8 mouse cellular contexts compared by ENCODE assay signal in the genomic region with DNA sequence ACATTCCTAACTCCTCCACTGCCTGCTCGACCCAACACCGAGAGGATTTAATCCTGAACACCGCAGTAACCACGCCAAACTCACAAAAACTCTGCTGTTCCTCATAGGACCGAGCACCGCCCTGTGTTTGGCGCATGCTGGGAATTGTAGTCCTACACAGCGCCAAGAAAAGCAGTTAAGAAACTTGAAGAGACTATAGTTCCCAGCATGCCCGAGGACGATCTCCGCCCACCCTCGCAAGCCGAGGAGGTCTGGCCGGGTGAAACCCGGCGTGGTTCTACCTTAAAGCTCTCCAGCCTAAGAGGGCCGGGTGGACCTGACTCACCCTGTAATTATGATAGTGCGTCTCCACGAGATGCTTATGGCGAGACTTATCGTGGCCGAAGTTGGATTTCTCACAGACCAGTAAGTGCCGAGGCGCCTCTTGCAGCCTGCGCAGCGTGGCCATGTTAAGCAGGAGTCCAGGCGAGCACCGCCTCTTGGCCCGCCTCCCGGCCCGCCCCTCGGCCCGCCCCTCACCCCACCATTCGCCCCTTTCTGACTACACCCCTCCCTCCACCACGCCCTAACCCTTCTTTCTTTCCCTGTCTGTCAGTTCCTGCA. TPM values are rescaled to one million over a fixed set of nuclear protein-coding genes. Genes with fewer than 3 reads are reported as not detected.
DNase-seq lines count a peak whose midpoint lies in the region; ATAC-seq and TF ChIP-seq lines count a peak whose summit lies in the region.

TSS of gene Rpp40 (minus strand) at position 481 of the 603 bp plus-strand sequence.

- H3K4me1 ChIP-seq in embryonic facial prominence, embryonic 14.5 days (ENCODE audit: control insufficient read depth, insufficient read depth, low read length) = no peaks in the 10 kb centered on the region
- H3K4me1 ChIP-seq in heart, adult 2 months (ENCODE audit: control insufficient read depth, insufficient read depth, low read length) = no peaks in the 10 kb centered on the region
- H3K4me1 ChIP-seq in limb, embryonic 13.5 days = peaks cover 3% of the 10 kb centered on the region; the same call in 1 of the 2 replicates
- H3K4me1 ChIP-seq in midbrain, embryonic 16.5 days (ENCODE audit: control insufficient read depth, insufficient read depth, low read length) = no peaks in the 10 kb centered on the region

- no peaks in the 10 kb centered on the region for H3K9me3 ChIP-seq in embryonic facial prominence, embryonic 14.5 days (ENCODE audit: control insufficient read depth, low read length)
- H3K9me3 ChIP-seq in limb, embryonic 13.5 days = no peaks in the 10 kb centered on the region
- no peaks in the 10 kb centered on the region for H3K9me3 ChIP-seq in midbrain, embryonic 16.5 days (replicated peaks; ENCODE audit: control insufficient read depth, low read length, poor library complexity, severe bottlenecking)

- H3K4me3 ChIP-seq in embryonic facial prominence, embryonic 14.5 days (ENCODE audit: low read depth, low read length) = peak within 1 kb of the TSS; percentile 62
- H3K4me3 ChIP-seq in heart, adult 2 months = peak within 1 kb of the TSS; percentile 89
- H3K4me3 ChIP-seq in limb, embryonic 13.5 days = peak within 1 kb of the TSS; percentile 64
- peak within 1 kb of the TSS; percentile 59 for H3K4me3 ChIP-seq in midbrain, embryonic 16.5 days (ENCODE audit: low read depth, low read length)

- 1% methylated on average over 31 of the region's 35 CpGs for WGBS in embryonic facial prominence, embryonic 14.5 days
- WGBS in heart, adult 2 months = under 1% methylated on average over 35 of the region's 35 CpGs
- under 1% methylated on average over 35 of the region's 35 CpGs for WGBS in limb, embryonic 13.5 days
- 0% methylated on average over 35 of the region's 35 CpGs for WGBS in midbrain, embryonic 16.5 days

- H3K27ac ChIP-seq in embryonic facial prominence, embryonic 14.5 days (replicated peaks; ENCODE audit: low read depth, low read length) = no peak within 1 kb of the TSS
- peak within 1 kb of the TSS; percentile 76 for H3K27ac ChIP-seq in heart, adult 2 months
- no peak within 1 kb of the TSS for H3K27ac ChIP-seq in limb, embryonic 13.5 days
- H3K27ac ChIP-seq in midbrain, embryonic 16.5 days (ENCODE audit: low read length) = no peak within 1 kb of the TSS

- no peaks in the 10 kb centered on the region for H3K79me2 ChIP-seq in heart, adult 2 months (replicated peaks; ENCODE audit: control insufficient read depth, insufficient read depth, low read length)

- peak; percentile 96 for DNase-seq in 3T3-L1 (ENCODE audit: low read depth, low spot score)
- peak; percentile 40 to 75 for DNase-seq in adrenal gland, postnatal 4 days (ENCODE audit: low spot score in 2 of 2)
- DNase-seq in embryonic facial prominence, embryonic 14.5 days (ENCODE audit: low spot score) = peak; percentile 98
- DNase-seq in heart, adult 2 months = peak; percentile 92 to 95
- peak; percentile 92 to 94 for DNase-seq in kidney, adult 8-10 months
- peak; percentile 82 to 88 for DNase-seq in spleen, postnatal 10 days (ENCODE audit: low spot score in 2 of 2)

- no peaks in the 10 kb centered on the region for H3K36me3 ChIP-seq in embryonic facial prominence, embryonic 14.5 days (ENCODE audit: control insufficient read depth, insufficient read depth, low read length)
- no peaks in the 10 kb centered on the region for H3K36me3 ChIP-seq in heart, adult 2 months (ENCODE audit: control insufficient read depth, insufficient read depth, low read length)
- H3K36me3 ChIP-seq in limb, embryonic 13.5 days = peaks cover 4% of the 10 kb centered on the region; the same call in 1 of the 2 replicates
- no peaks in the 10 kb centered on the region for H3K36me3 ChIP-seq in midbrain, embryonic 16.5 days (ENCODE audit: control insufficient read depth, insufficient read depth, low read length)

- H3K27me3 ChIP-seq in embryonic facial prominence, embryonic 14.5 days (replicated peaks; ENCODE audit: control insufficient read depth, insufficient read depth, low read length) = no peaks in the 10 kb centered on the region
- H3K27me3 ChIP-seq in heart, adult 2 months (ENCODE audit: control insufficient read depth, insufficient read depth, low read length) = no peaks in the 10 kb centered on the region
- no peaks in the 10 kb centered on the region for H3K27me3 ChIP-seq in limb, embryonic 13.5 days
- no peaks in the 10 kb centered on the region for H3K27me3 ChIP-seq in midbrain, embryonic 16.5 days (ENCODE audit: control insufficient read depth, insufficient read depth, low read depth, low read length)

- H3K9ac ChIP-seq in embryonic facial prominence, embryonic 14.5 days (ENCODE audit: low read depth, low read length) = peak within 1 kb of the TSS; percentile 59
- H3K9ac ChIP-seq in heart, adult 2 months (ENCODE audit: low read depth, low read length) = peak within 1 kb of the TSS; percentile 74
- H3K9ac ChIP-seq in limb, embryonic 13.5 days = peak within 1 kb of the TSS; percentile 71
- peak within 1 kb of the TSS; percentile 64 for H3K9ac ChIP-seq in midbrain, embryonic 16.5 days (ENCODE audit: low read depth, low read length)

- no peak for TF ChIP-seq EP300 in heart, adult 2 months (IDR thresholded peaks at IDR 0.05; ENCODE audit: insufficient read depth, low read depth, low read length)

- peak within 1 kb of the TSS; percentile 64 for H3K4me2 ChIP-seq in embryonic facial prominence, embryonic 14.5 days (ENCODE audit: low read depth, low read length)
- H3K4me2 ChIP-seq in limb, embryonic 13.5 days (replicated peaks) = peak within 1 kb of the TSS; percentile 77
- peak within 1 kb of the TSS; percentile 84 for H3K4me2 ChIP-seq in midbrain, embryonic 16.5 days (ENCODE audit: low read length)

- intact Hi-C loops in heart, adult 2 months (cut with DNase I) = loop anchor here (5.0 kb wide), 2 partner anchors 124 to 164 kb away; no protein-coding TSS in a partner anchor

- peak; percentile 100 for ATAC-seq in embryonic facial prominence, embryonic 14.5 days (ENCODE audit: low read depth)
- peak; percentile 100 for ATAC-seq in limb, embryonic 13.5 days (ENCODE audit: low FRiP score, low read depth)
- peak; percentile 100 for ATAC-seq in midbrain, embryonic 16.5 days

- peak; percentile 66 for TF ChIP-seq POLR2A in heart, adult 2 months (IDR thresholded peaks at IDR 0.05; ENCODE audit: insufficient read depth, low read depth, low read length)

- no peak for TF ChIP-seq CTCF in heart, adult 2 months (IDR thresholded peaks at IDR 0.05)

RNA-seq across cellular contexts. Expression of gene Rpp40, which starts in this region (rescaled TPM):
- total RNA-seq in adrenal gland, postnatal 4 days (2021) = 10 to 100 TPM; 16.2 to 17.9 TPM
- polyA plus RNA-seq in embryonic facial prominence, embryonic 14.5 days (2014; fragmentation: Nextera tagmentation; extraction: Ambion mirVana) = 18.6 and 20.0 TPM in 2 replicates
- total RNA-seq in heart, adult 2 months (2021) = 1 to 10 TPM; 5.3 to 6.4 TPM
- 3.7 and 5.1 TPM in 2 replicates for polyA plus RNA-seq in heart, adult 2 months (2012; rRNA removed)
- 21.7 and 22.0 TPM in 2 replicates for polyA plus RNA-seq in limb, embryonic 13.5 days (2015; fragmentation: Nextera tagmentation; extraction: Ambion mirVana)
- 5.2 and 6.8 TPM in 2 replicates for polyA plus RNA-seq in midbrain, embryonic 16.5 days (2015; fragmentation: Nextera tagmentation; extraction: Ambion mirVana)
